8 mouse cellular contexts compared by ENCODE assay signal in the genomic region with DNA sequence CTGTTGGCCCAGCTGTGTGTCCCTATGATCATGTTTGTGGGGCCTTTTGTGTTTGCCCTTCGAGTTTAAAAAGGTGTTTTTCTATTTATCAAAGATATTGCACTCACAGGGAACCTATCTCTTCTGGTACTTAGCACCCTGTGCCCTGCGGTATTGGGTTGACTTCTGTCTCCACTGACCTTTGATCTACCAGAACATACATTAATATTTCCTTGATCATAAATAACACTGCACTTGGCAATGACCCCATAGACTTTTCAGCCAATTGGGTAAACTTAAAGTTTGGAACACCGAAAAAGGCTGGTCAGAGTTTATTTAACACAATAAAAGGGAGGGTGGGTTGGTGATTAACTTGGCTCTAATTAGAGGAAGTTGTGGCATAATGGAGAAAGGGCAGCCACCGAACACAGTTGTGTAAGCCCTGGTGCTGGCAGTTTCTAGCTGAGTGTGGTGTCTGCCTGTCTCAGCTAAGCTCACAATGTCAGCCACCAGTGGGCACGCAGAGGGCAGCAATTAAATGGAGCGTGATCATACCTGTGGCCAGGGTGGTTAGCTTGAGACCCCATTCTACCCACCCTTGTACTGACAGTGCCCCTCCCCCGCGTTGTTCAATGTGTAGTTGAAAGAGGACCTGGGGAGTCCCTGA. TPM values are rescaled to one million over a fixed set of nuclear protein-coding genes. Genes with fewer than 3 reads are reported as not detected.
DNase-seq lines count a peak whose midpoint lies in the region; ATAC-seq and TF ChIP-seq lines count a peak whose summit lies in the region.

No protein-coding gene starts in this region.

- no peak overlapping the region for H3K27ac ChIP-seq in embryonic facial prominence, embryonic 11.5 days (replicated peaks; ENCODE audit: low read depth, low read length)
- no peak overlapping the region for H3K27ac ChIP-seq in intestine, embryonic 14.5 days (ENCODE audit: low read depth)
- H3K27ac ChIP-seq in liver, embryonic 13.5 days = no peak overlapping the region

- 68% methylated on average over 8 of the region's 8 CpGs for WGBS in embryonic facial prominence, embryonic 11.5 days
- WGBS in intestine, embryonic 14.5 days = 61% methylated on average over 8 of the region's 8 CpGs
- WGBS in liver, embryonic 13.5 days (ENCODE audit: insufficient replicate concordance) = 47% methylated on average over 8 of the region's 8 CpGs

- no peaks in the 10 kb centered on the region for H3K79me2 ChIP-seq in myocyte (ENCODE audit: control insufficient read depth, insufficient read depth)

- H3K4me1 ChIP-seq in embryonic facial prominence, embryonic 11.5 days (ENCODE audit: control insufficient read depth, insufficient read depth, low read length) = no peaks in the 10 kb centered on the region
- no peaks in the 10 kb centered on the region for H3K4me1 ChIP-seq in intestine, embryonic 14.5 days (replicated peaks; ENCODE audit: control insufficient read depth, insufficient read depth, low read length)
- peaks cover 8% of the 10 kb centered on the region for H3K4me1 ChIP-seq in liver, embryonic 13.5 days (replicated peaks)

- DNase-seq in left cerebral cortex, adult 11 months (ENCODE audit: low spot score) = peak; percentile 12
- no peak for DNase-seq in left cerebral cortex, postnatal 25 days (ENCODE audit: low spot score in 2 of 2)
- DNase-seq in embryonic facial prominence, embryonic 11.5 days (ENCODE audit: low spot score) = no peak
- DNase-seq in intestine, embryonic 14.5 days (ENCODE audit: low spot score) = peak; percentile 50
- no peak for DNase-seq in liver, embryonic 13.5 days
- DNase-seq in frontal cortex, postnatal 14 days (ENCODE audit: low spot score in 2 of 2) = no peak
- DNase-seq in layer of hippocampus, postnatal 25 days (ENCODE audit: extremely low spot score in 1 of 2, low spot score in 1 of 2) = no peak

- intact Hi-C loops in left cerebral cortex, postnatal 25 days (cut with DNase I) = no loop called here

- no peak overlapping the region for H3K4me3 ChIP-seq in embryonic facial prominence, embryonic 11.5 days (ENCODE audit: low read depth, low read length)
- H3K4me3 ChIP-seq in intestine, embryonic 14.5 days (ENCODE audit: low read depth, low read length) = no peak overlapping the region
- no peak overlapping the region for H3K4me3 ChIP-seq in liver, embryonic 13.5 days (replicated peaks)
- peak overlapping the region; percentile 15 for H3K4me3 ChIP-seq in myocyte

- no peak overlapping the region for H3K9ac ChIP-seq in embryonic facial prominence, embryonic 11.5 days (replicated peaks; ENCODE audit: low read length)
- H3K9ac ChIP-seq in intestine, embryonic 14.5 days (ENCODE audit: low read length) = no peak overlapping the region
- H3K9ac ChIP-seq in liver, embryonic 13.5 days = no peak overlapping the region

- H3K36me3 ChIP-seq in embryonic facial prominence, embryonic 11.5 days (replicated peaks; ENCODE audit: control insufficient read depth, insufficient read depth, low read depth, low read length) = no peaks in the 10 kb centered on the region
- no peaks in the 10 kb centered on the region for H3K36me3 ChIP-seq in intestine, embryonic 14.5 days (ENCODE audit: control insufficient read depth, insufficient read depth, low read length)
- no peaks in the 10 kb centered on the region for H3K36me3 ChIP-seq in liver, embryonic 13.5 days
- H3K36me3 ChIP-seq in myocyte (ENCODE audit: control insufficient read depth, insufficient read depth) = no peaks in the 10 kb centered on the region

- TF ChIP-seq POLR2A in myocyte (IDR thresholded peaks at IDR 0.05; ENCODE audit: insufficient read length, low read depth) = no peak

- H3ac ChIP-seq in myocyte (ENCODE audit: control insufficient read depth, insufficient read length) = no peak overlapping the region

- peak overlapping the region; percentile 83 for H3K4me2 ChIP-seq in embryonic facial prominence, embryonic 11.5 days (ENCODE audit: low read depth, low read length)
- peak overlapping the region; percentile 93 for H3K4me2 ChIP-seq in intestine, embryonic 14.5 days (ENCODE audit: low read length)
- peak overlapping the region; percentile 79 for H3K4me2 ChIP-seq in liver, embryonic 13.5 days
- no peak overlapping the region for H3K4me2 ChIP-seq in myocyte (ENCODE audit: low read depth)

- peak; percentile 36; the same call in 1 of the 2 replicates for ATAC-seq in embryonic facial prominence, embryonic 11.5 days (replicated peaks; ENCODE audit: insufficient number of reproducible peaks, low FRiP score, low TSS enrichment, low read depth)
- ATAC-seq in intestine, embryonic 14.5 days (replicated peaks; ENCODE audit: low FRiP score, low TSS enrichment, low read depth) = peak; percentile 48
- peak; percentile 37; the same call in 1 of the 2 replicates for ATAC-seq in liver, embryonic 13.5 days (ENCODE audit: low read depth)

- no peaks in the 10 kb centered on the region for H3K9me3 ChIP-seq in embryonic facial prominence, embryonic 11.5 days (replicated peaks; ENCODE audit: control insufficient read depth, low read length)
- no peaks in the 10 kb centered on the region for H3K9me3 ChIP-seq in intestine, embryonic 14.5 days (ENCODE audit: control insufficient read depth, low read length)
- H3K9me3 ChIP-seq in liver, embryonic 13.5 days (replicated peaks) = no peaks in the 10 kb centered on the region

- H3K27me3 ChIP-seq in embryonic facial prominence, embryonic 11.5 days (ENCODE audit: control insufficient read depth, insufficient read depth, low read length) = no peaks in the 10 kb centered on the region
- H3K27me3 ChIP-seq in intestine, embryonic 14.5 days (replicated peaks; ENCODE audit: control insufficient read depth, insufficient read depth, low read length) = no peaks in the 10 kb centered on the region
- H3K27me3 ChIP-seq in liver, embryonic 13.5 days = no peaks in the 10 kb centered on the region
- H3K27me3 ChIP-seq in myocyte (ENCODE audit: control insufficient read depth, insufficient read depth, insufficient read length) = no peaks in the 10 kb centered on the region

TF ChIP-seq in myocyte, 11 proteins besides CTCF, POLR2A, EP300 and RAD21:
- no peak for TF ChIP-seq TCF3 (IDR thresholded peaks at IDR 0.05; ENCODE audit: insufficient read length, low read depth)
- no peak for TF ChIP-seq POLR2AphosphoS2 (IDR thresholded peaks at IDR 0.05; ENCODE audit: insufficient read length, low read depth)

RNA-seq across cellular contexts. Expression of gene Zdhhc13, which starts 38.5 kb away (rescaled TPM):
- total RNA-seq in left cerebral cortex, postnatal 25 days (2021) = 10 to 100 TPM; 25.9 to 31.0 TPM
- polyA plus RNA-seq in embryonic facial prominence, embryonic 11.5 days (2014; fragmentation: Nextera tagmentation; extraction: Ambion mirVana) = 40.5 and 41.8 TPM in 2 replicates
- polyA plus RNA-seq in intestine, embryonic 14.5 days (2014; fragmentation: Nextera tagmentation; extraction: Ambion mirVana) = 39.0 and 39.1 TPM in 2 replicates
- polyA plus RNA-seq in liver, embryonic 13.5 days (2015; fragmentation: Nextera tagmentation; extraction: Ambion mirVana) = 16.4 and 19.8 TPM in 2 replicates
- polyA plus RNA-seq in myocyte (2012; fragmentation: generic; extraction: Trizol) = 9.9 TPM
- total RNA-seq in layer of hippocampus, postnatal 25 days (2021) = 10 to 100 TPM; 25.6 TPM

Comparison
In these comparisons a context has a peak if more than half of its experiments do, and no peak if none do; other contexts are left out.
1. DNase-seq: peak in left cerebral cortex, adult 11 months (single experiment) and intestine, embryonic 14.5 days (single experiment); none in left cerebral cortex, postnatal 25 days (0 of 2), embryonic facial prominence, embryonic 11.5 days (single experiment), liver, embryonic 13.5 days (single experiment), frontal cortex, postnatal 14 days (0 of 2) and layer of hippocampus, postnatal 25 days (0 of 2).
2. Peak in every context shown above with its lines, with median percentiles within 50 percentile points of each other: ATAC-seq.